Mouse (Mus musculus): Measurements from ENCODE around the gene Slc4a8.
A peak's percentile ranks its signal among the peaks of the same experiment; 100 is the strongest.

Gene Slc4a8

DNA sequence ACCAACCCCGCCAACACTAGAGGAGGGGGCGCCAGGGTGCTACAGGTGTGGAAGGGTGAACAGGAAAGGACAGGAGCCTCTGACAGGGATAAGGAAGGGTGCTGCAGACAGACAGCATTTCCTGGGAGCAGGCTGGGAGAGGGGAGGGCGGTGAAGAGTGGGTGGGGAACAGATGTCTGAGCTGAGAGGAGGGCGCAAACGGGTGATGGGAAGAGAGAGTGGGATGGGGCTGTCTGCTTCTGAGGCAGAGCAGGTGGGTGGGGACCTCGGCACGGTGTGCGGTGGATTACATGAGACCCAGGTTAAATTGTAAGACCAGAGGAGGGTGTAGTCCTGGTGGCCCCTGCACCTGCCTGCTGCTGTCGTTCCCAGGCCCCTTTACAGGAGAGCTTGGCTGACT lies 68.2 kb downstream of the Slc4a8 start:
- peak; percentile 63 for DNase-seq (ENCODE audit: low spot score)

DNA sequence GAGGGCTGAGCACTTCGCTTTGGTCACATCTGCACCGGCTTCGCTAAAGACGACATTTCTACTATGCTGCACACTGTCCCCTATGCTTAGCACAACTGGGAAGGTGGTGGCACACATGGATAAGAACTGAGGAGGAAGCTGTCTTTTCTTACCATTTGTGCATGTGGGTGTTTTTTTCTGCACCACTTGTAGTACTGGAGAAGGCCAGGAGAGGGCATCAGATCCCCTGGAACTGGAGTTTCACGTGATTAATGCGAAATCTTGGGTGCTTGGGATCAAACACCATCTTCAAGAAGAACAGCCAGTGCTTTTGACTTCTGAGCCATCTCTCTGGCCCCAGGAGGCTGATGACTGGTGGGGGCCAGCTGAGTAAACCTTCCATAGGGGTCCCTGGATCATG lies 69.1 kb downstream of the Slc4a8 start:
- no peak for DNase-seq (ENCODE audit: low spot score)

DNA sequence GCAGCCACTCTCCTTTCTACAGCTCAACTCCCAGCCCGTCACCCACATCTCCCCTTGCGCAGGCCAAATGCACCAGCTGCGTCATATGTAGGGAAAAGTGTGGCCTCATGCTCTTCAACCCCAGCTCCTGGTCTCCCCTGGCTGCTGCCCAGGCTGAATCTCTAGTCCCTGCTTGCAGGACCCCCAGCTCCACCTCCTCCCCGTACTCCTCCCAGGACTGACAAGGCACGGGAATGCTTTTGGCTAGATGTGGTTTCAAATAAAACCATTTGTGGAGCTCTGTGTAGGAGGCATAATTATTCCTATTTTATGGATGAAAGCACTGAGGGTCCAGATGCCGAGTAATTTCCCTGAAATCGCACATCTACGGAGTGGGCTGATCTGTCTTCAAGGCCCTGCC lies 70.6 kb downstream of the Slc4a8 start:
- no peak for DNase-seq (ENCODE audit: low spot score)

DNA sequence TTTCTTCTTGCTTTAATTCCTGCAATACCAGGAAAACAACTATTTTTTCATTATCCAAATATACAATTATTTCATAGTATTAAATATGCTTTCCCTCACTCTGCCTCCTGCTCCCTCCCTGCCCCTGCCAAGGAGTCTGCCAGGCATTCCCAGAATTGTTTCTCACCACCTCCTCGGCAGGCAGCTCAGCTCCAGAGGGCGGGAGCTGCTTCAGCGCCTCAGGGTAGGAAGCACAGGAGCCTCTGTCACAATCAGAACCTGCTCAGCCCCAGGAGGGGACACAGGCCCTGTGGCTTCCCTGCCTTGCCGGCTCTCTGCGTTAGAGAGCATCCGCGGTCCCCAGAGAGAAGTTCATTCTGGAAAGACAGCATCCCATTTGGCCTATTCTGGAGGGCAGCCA lies 71.2 kb downstream of the Slc4a8 start:
- DNase-seq (ENCODE audit: low spot score), result no peak

DNA sequence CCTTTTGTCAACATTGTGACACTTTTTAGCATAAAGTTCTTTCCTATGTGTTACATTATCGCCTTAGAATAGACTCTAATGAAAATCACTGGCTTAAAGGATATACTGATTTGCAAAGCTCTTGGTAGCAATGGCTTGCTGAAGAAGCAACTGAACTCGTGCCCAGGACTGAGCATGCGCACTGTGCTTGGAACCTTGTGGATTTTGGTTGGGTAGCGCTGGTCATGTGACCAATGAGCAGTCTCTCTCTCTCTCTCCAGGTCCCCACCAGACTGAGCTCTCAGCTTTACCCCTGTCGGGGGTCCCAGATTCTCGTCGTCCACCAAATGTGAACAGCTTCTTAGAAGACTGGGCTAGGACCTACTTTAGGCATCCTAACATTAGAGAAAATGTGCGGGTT lies 75.2 kb downstream of the Slc4a8 start:
- DNase-seq (ENCODE audit: low spot score), result no peak

DNA sequence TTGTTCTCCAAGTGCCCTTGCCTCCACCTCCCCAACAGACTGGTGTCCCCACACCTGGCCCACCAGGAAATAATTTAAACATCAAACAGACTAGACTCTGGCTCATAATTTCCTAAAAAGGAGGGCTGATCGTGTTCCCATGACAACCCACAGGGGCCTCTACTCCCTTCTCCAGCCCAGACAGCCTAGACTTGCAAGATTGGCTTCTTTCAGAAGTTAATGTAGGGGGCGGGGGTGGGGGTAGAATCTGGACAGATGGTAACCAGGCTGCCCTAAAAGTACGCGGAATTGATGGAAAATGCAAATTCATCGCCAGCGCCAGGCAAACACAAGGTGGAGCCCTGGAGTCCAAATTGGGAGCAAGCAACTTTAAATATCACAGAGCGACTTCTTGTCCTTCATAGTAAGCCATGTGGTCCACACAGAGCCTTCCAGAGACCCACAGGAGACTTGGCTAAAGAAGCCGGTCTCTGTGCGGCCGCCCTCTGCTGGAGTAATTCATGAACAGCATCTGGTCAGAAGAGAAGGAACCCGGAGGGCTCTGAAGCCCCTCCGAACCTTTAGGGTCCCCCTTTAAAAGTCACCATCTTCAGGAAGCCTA lies 77.2 kb downstream of the Slc4a8 start:
- no peak for DNase-seq (ENCODE audit: low spot score)

DNA sequence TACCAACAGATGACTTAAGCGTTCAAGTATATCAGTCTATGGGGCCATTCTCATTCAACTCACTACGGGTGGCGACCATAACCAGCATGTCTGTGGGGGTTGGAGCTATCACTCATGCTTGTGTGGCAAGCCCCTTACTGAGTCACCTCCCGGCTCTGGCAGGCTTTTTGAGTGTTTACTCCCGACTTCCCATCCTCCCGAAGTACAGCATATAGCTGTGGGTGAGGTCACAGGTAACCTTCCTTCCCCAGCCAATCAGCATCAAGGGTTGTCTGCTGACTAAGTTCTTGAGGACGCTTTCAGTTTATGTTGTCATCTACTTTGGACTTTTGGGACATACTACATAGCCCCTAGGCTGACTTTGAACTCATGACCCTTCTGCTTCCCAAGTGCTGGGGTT lies 82.8 kb downstream of the Slc4a8 start:
- DNase-seq (ENCODE audit: low spot score), result no peak

DNA sequence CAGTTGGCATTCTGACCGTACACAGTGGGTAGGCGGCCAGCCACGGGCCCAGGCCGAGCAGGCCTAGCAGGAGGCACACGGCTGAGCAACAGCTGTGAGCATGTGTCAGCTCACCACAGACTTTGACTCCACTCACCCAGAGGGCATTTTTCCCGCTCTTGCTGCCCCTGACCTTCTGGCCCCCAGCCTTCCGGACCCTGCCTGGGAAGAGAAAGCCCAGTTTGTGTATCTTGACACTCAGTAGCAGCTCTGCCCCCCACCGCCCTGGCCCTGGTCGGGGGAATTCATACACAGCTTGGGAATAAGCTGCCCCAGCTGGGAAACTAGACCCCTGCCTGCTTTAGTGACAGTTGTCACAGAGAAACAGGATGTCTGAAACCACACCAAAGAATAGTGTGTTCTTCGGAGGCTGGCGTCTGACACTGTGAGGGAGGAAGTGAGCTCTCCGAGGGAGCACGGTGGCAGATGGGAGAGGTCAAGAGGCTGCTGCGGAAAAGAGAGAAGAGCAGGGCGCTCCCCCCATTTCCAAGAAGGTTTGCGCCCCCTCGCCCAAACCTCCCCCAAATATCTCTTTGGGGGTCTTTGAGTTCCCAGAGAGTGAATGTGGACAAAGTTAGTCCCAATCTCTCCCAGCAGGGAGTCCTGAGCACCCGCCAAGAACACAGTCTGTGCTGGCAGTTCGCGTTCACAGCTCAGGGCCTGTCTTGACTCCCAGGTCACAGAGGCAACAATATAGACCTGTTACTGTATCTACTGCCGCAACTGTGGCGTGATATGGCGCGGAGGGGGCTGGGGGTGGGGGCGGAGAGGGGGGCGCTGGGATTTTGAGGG lies 83.7 kb downstream of the Slc4a8 start:
- no peak for DNase-seq (ENCODE audit: low spot score)

DNA sequence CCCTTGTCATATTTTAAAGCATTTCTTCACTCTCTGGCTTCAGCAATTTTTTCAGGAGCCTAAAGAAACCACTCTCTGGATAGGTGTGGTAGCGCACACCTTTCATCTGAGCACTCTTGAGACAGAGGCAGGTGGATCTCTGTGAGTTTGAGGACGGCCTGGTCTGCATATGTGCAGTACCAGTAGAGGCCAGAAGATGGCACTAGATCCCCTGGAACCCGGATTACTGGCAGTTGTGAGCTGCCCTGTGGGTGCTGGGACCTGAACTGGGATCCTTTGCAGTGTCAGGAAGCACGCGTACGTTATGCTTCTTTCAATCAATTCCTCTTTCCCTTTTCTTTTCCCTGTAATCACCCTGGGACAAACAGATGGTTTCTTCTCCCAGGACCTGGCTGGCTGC lies 85.6 kb downstream of the Slc4a8 start:
- DNase-seq (ENCODE audit: low spot score), result no peak

DNA sequence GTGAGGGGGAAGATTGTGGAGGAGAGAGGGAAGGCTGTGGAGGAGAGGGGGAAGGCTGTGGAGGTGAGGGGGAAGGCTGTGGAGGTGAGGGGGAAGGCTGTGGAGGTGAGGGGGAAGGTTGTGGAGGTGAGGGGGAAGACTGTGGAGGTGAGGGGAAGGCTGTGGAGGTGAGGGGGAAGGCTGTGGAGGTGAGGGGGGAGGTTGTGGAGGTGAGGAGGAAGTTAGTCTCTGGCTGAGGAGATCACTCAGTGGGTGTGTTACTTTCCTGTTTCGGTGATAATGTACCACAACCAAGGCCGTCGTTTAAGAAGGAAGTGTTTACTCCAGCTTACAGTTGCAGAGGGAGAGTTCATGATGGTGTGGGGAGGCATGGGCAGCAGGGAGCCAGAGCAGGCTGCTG lies 96.0 kb downstream of the Slc4a8 start:
- DNase-seq (ENCODE audit: low spot score), result no peak

- DNase-seq (ENCODE audit: low spot score), result no peak
Observed at GRCm38 (mm10) chr15:100860856-100861255, 99.3 kb downstream of the Slc4a8 start.

GRCm38 (mm10) chr15:100865556-100865955 lies 104.0 kb downstream of the Slc4a8 start:
- DNase-seq (ENCODE audit: low spot score), result no peak

- no peak for DNase-seq (ENCODE audit: low spot score)
Observed at GRCm38 (mm10) chr15:100869558-100869957, 108.0 kb downstream of the Slc4a8 start, which contains the start of gene Scn8a. TSS of gene Scn8a (plus strand) at chr15:100869858.

DNA sequence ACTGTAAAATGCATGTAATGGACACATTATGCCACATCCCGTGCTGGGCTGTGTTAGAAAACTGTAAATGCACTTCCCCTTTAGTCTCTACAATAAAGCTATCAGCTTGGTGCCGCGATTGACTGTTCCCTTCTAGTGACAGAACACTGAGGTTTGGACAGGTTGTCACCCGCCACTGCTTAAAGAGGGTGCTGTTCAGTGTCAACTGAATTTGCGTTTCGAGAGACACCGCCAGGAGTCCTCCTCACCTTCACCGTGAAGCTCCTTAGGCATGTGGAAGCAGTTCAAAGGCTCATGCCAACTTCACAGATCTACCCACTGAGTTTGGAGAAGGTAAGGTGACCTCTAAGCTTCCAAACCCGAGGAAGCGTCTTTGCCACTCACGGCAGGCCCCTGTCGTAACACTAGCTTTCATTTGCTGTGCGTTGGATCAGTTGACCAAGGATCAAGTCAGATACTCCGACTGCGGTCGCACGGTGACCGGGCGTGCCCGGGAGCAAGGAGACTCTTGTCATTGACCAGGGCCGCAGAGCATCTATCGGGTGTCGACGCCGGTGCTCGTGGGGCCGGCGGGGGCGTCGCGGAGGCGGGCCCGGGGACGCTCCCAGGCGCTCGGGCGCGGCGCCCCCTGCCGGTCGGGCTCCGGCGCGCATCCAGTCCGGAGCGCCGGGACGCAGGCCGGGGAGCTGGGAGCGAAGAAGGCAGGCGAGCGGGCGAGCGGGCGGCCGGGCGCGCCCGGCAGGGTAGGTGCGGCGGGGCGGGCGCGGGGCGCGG lies 108.6 kb downstream of the Slc4a8 start:
- peak; percentile 41 for DNase-seq (ENCODE audit: low spot score)

DNA sequence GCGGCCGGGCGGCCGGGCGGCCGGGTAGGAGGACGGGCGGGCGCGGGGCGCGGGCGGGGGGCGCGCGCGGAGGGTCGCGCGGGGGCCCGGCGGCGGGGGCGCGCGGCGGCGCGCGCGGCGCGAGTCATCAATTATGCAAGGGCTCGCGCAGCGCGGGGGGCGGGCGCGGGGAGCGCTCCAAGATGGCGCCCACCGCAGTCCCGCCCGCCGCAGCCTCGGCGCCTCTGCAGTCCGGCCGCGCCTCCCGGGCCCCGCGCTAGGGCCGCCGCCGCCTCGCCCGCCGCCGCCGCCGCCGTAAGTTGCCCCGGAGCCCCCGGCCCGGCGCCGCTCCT lies 109.2 kb downstream of the Slc4a8 start:
- DNase-seq (ENCODE audit: low spot score), result no peak

DNA sequence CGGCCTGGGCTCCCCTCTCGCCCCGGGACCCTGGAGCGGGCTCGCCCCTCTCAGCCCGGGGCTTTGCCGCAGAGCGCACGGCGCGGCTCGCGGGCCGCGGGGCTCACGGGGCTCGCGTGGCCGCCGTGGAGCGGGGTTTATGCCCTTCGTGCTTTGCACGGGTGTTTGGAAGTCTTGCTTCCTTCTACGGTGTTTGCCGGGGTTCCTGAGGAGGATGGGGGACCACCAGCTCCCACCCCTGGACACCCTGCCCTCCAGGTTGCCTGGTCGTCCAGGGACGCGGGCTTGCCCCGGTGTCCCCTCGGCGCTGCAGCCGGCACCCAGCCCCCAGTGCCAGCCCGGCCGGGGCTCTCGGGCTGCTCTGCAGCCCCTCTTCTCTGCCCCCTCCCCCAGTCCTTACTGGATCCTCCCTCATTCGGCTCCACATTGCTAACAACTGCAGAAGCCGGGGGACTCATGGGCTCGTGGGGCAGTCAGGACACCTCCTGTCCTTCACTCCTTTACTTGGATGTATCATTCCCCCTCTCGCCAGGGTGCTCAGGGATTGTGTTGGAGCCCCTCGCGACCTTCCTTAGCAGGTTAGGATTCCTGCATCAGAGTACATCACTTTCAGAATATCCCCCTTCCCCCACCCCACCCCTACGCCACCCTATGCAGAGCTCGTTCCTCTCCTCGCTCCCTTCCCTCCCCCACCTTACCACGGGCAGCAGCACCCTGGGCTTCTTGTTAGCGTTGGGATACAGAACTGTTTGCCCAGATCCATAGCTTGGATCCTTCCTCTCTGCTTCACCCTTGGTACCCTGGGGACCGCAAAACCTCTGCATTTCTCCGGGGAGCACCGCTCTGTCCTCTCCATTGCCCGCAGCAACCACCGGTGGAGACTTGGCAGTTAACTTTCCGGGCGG lies 109.8 kb downstream of the Slc4a8 start:
- no peak for DNase-seq (ENCODE audit: low spot score)

- DNase-seq (ENCODE audit: low spot score), result no peak
Observed at GRCm38 (mm10) chr15:100873155-100873554, 111.6 kb downstream of the Slc4a8 start.
